Mouse (Mus musculus) liver, embryonic 15.5 days (tissue): ENCODE measurements around the gene Thra. TPM values are rescaled to one million over a fixed set of nuclear protein-coding genes. Genes with fewer than 3 reads are reported as not detected.

ENCODE experiments used
- ATAC-seq: fragments of 200-750 bp; cut with Nextera tagmentation; 2 replicates; pipeline ENCODE4 v1.8.0; 2017; ENCODE audit warnings: moderate number of reproducible peaks, mild to moderate bottlenecking, moderate library complexity; ENCODE audit not compliant: insufficient read depth
- H3K27ac ChIP-seq: fragments of 300-500 bp; sonication (generic); replicated peaks from 2 replicates; pipeline ENCODE4 v1.5.1; 2015; ENCODE audit warnings: mild to moderate bottlenecking, inconsistent platforms
- H3K27me3 ChIP-seq: fragments of 300-500 bp; sonication (generic); 2 replicates; pipeline ENCODE4 v1.6.1; 2015; ENCODE audit warnings: mild to moderate bottlenecking, inconsistent platforms
- H3K36me3 ChIP-seq: fragments of 300-500 bp; sonication (generic); replicated peaks from 2 replicates; pipeline ENCODE4 v1.6.1; 2015; ENCODE audit warnings: moderate library complexity, mild to moderate bottlenecking, inconsistent platforms
- H3K4me1 ChIP-seq: fragments of 300-500 bp; sonication (generic); replicated peaks from 2 replicates; pipeline ENCODE4 v1.6.1; 2015; ENCODE audit warnings: inconsistent platforms
- H3K4me2 ChIP-seq: fragments of 300-500 bp; sonication (generic); 2 replicates; pipeline ENCODE4 v1.6.1; 2015; ENCODE audit warnings: moderate library complexity, mild to moderate bottlenecking, inconsistent platforms
- H3K4me3 ChIP-seq: fragments of 300-500 bp; sonication (generic); replicated peaks from 2 replicates; pipeline ENCODE4 v1.5.1; 2015; ENCODE audit warnings: mild to moderate bottlenecking, inconsistent platforms
- H3K9ac ChIP-seq: fragments of 300-500 bp; sonication (generic); 2 replicates; pipeline ENCODE4 v1.6.1; 2015; ENCODE audit warnings: moderate library complexity, mild to moderate bottlenecking, inconsistent platforms
- H3K9me3 ChIP-seq: fragments of 300-500 bp; sonication (generic); replicated peaks from 2 replicates; pipeline ENCODE4 v1.6.1; 2016; ENCODE audit warnings: inconsistent platforms
- WGBS: fragments of 180-500 bp; shearing (Covaris S2); methylation state at CpG from one replicate; pipeline ENCODE4 v1.1.7; 2015; ENCODE audit warnings: mixed read lengths; ENCODE audit not compliant: insufficient replicate concordance; 5-methylcytosine and 5-hydroxymethylcytosine counted together
- polyA plus RNA-seq: library from polyadenylated mRNA; unstranded; fragments of >200 nt; fragmentation: Nextera tagmentation; extraction: Ambion mirVana; gene quantifications from 2 replicates; pipeline ENCODE4 v1.2.1, GENCODE M21; 2015

Thra gene
- polyA plus RNA-seq, 1 experiment from 2014 or later, result 7.2 TPM

GRCm38 (mm10) chr11:98753264-98753663 is 12.8 kb downstream of the Thra start:
- H3K9ac ChIP-seq, result no peak overlapping the region
- H3K27me3 ChIP-seq, result no peaks in the 10 kb centered on the region
- peaks cover 19% of the 10 kb centered on the region for H3K36me3 ChIP-seq
- H3K4me2 ChIP-seq, result no peak overlapping the region
- H3K27ac ChIP-seq, result peak overlapping the region; percentile 86
- WGBS, result 75% methylated on average over 5 of the region's 5 CpGs
- H3K4me3 ChIP-seq, result no peak overlapping the region
- H3K9me3 ChIP-seq, result no peaks in the 10 kb centered on the region
- ATAC-seq, result no peak
- H3K4me1 ChIP-seq, result peaks cover 91% of the 10 kb centered on the region

GRCm38 (mm10) chr11:98754151-98754620 is 13.7 kb downstream of the Thra start:
- peak overlapping the region; percentile 86 for H3K27ac ChIP-seq

GRCm38 (mm10) chr11:98754621-98755181 is 14.3 kb downstream of the Thra start:
- Histone ChIP-seq H3K9ac (peak overlapping the region; percentile 43), H3K4me1 (peaks cover 76% of the 10 kb centered on the region)
- WGBS, result 14% methylated on average over 7 of the region's 7 CpGs

More at GRCm38 (mm10) chr11:98754151-98754620, 13.7 kb downstream of the Thra start:
- Histone ChIP-seq H3K9ac (peak overlapping the region; percentile 43), H3K36me3 (peaks cover 27% of the 10 kb centered on the region), H3K27me3 (no peaks in the 10 kb centered on the region), H3K4me2 (peak overlapping the region; percentile 32), H3K4me3 (no peak overlapping the region), H3K9me3 (no peaks in the 10 kb centered on the region), H3K4me1 (peaks cover 82% of the 10 kb centered on the region)
- 38% methylated on average over 9 of the region's 9 CpGs for WGBS
- ATAC-seq, result no peak

GRCm38 (mm10) chr11:98755726-98756380 is 15.4 kb downstream of the Thra start:
- peak overlapping the region; percentile 15; the same call in 1 of the 2 replicates for H3K9ac ChIP-seq
- H3K27me3 ChIP-seq, result no peaks in the 10 kb centered on the region
- peaks cover 65% of the 10 kb centered on the region for H3K4me1 ChIP-seq
- H3K4me3 ChIP-seq, result no peak overlapping the region
- peak; percentile 13; the same call in 1 of the 2 replicates for ATAC-seq
- 64% methylated on average over 6 of the region's 6 CpGs for WGBS
- H3K36me3 ChIP-seq, result peaks cover 41% of the 10 kb centered on the region
- no peaks in the 10 kb centered on the region for H3K9me3 ChIP-seq
- peak overlapping the region; percentile 61 for H3K27ac ChIP-seq
- peak overlapping the region; percentile 44 for H3K4me2 ChIP-seq

More at GRCm38 (mm10) chr11:98754621-98755181, 14.3 kb downstream of the Thra start:
- peak; percentile 27 for ATAC-seq
- H3K9me3 ChIP-seq, result no peaks in the 10 kb centered on the region
- H3K4me3 ChIP-seq, result no peak overlapping the region
- H3K27ac ChIP-seq, result peak overlapping the region; percentile 86
- H3K36me3 ChIP-seq, result peaks cover 29% of the 10 kb centered on the region
- H3K4me2 ChIP-seq, result peak overlapping the region; percentile 32
- H3K27me3 ChIP-seq, result no peaks in the 10 kb centered on the region

GRCm38 (mm10) chr11:98756711-98757110 is 16.3 kb downstream of the Thra start:
- Histone ChIP-seq H3K4me2 (no peak overlapping the region), H3K9me3 (no peaks in the 10 kb centered on the region), H3K27ac (peak overlapping the region; percentile 61; the same call in 1 of the 2 replicates), H3K4me1 (peaks cover 56% of the 10 kb centered on the region), H3K9ac (no peak overlapping the region), H3K27me3 (no peaks in the 10 kb centered on the region), H3K4me3 (no peak overlapping the region), H3K36me3 (peaks cover 49% of the 10 kb centered on the region)
- 57% methylated on average over 12 of the region's 12 CpGs for WGBS
- no peak for ATAC-seq

- Histone ChIP-seq H3K27me3 (no peaks in the 10 kb centered on the region), H3K27ac (no peak overlapping the region), H3K4me1 (peaks cover 47% of the 10 kb centered on the region), H3K4me2 (no peak overlapping the region), H3K9me3 (no peaks in the 10 kb centered on the region), H3K36me3 (peaks cover 73% of the 10 kb centered on the region), H3K9ac (no peak overlapping the region), H3K4me3 (no peak overlapping the region)
- ATAC-seq, result no peak
- 85% methylated on average over 4 of the region's 4 CpGs for WGBS
These were observed 21.5 kb downstream of the Thra start for GRCm38 (mm10) chr11:98761939-98762338.

- Histone ChIP-seq H3K9me3 (no peaks in the 10 kb centered on the region), H3K27ac (peak overlapping the region; percentile 6; the same call in 1 of the 2 replicates), H3K9ac (no peak overlapping the region), H3K27me3 (no peaks in the 10 kb centered on the region), H3K4me1 (peaks cover 53% of the 10 kb centered on the region), H3K36me3 (peaks cover 68% of the 10 kb centered on the region), H3K4me3 (no peak overlapping the region), H3K4me2 (no peak overlapping the region)
- WGBS, result 72% methylated on average over 17 of the region's 17 CpGs
- ATAC-seq, result no peak
These were observed 22.5 kb downstream of the Thra start for GRCm38 (mm10) chr11:98762756-98763501.

GRCm38 (mm10) chr11:98763502-98763861 is 23.0 kb downstream of the Thra start:
- H3K4me2 ChIP-seq, result no peak overlapping the region
- H3K27me3 ChIP-seq, result no peaks in the 10 kb centered on the region
- 85% methylated on average over 8 of the region's 8 CpGs for WGBS
- no peak for ATAC-seq
- H3K4me1 ChIP-seq, result peaks cover 58% of the 10 kb centered on the region
- H3K27ac ChIP-seq, result peak overlapping the region; percentile 6; the same call in 1 of the 2 replicates
- H3K9me3 ChIP-seq, result no peaks in the 10 kb centered on the region
- no peak overlapping the region for H3K9ac ChIP-seq
- peaks cover 64% of the 10 kb centered on the region for H3K36me3 ChIP-seq
- H3K4me3 ChIP-seq, result no peak overlapping the region

- ATAC-seq, result no peak
- Histone ChIP-seq H3K9ac (no peak overlapping the region), H3K27me3 (no peaks in the 10 kb centered on the region), H3K4me3 (no peak overlapping the region), H3K4me1 (peaks cover 64% of the 10 kb centered on the region), H3K9me3 (no peaks in the 10 kb centered on the region), H3K27ac (0 out of 2 replicates have a peak overlapping the region, but pooled peaks have one; percentile 6), H3K36me3 (peaks cover 59% of the 10 kb centered on the region), H3K4me2 (no peak overlapping the region)
- WGBS, result 82% methylated on average over 18 of the region's 18 CpGs
These were observed 23.7 kb downstream of the Thra start for GRCm38 (mm10) chr11:98764091-98764490.

GRCm38 (mm10) chr11:98764746-98765145 is 24.3 kb downstream of the Thra start:
- H3K27ac ChIP-seq, result no peak overlapping the region
- H3K9me3 ChIP-seq, result no peaks in the 10 kb centered on the region
- no peak overlapping the region for H3K4me3 ChIP-seq
- no peak overlapping the region for H3K9ac ChIP-seq
- H3K4me1 ChIP-seq, result peaks cover 71% of the 10 kb centered on the region
- H3K27me3 ChIP-seq, result no peaks in the 10 kb centered on the region
- no peak for ATAC-seq
- peaks cover 61% of the 10 kb centered on the region for H3K36me3 ChIP-seq
- H3K4me2 ChIP-seq, result no peak overlapping the region
